In the genomic region with DNA sequence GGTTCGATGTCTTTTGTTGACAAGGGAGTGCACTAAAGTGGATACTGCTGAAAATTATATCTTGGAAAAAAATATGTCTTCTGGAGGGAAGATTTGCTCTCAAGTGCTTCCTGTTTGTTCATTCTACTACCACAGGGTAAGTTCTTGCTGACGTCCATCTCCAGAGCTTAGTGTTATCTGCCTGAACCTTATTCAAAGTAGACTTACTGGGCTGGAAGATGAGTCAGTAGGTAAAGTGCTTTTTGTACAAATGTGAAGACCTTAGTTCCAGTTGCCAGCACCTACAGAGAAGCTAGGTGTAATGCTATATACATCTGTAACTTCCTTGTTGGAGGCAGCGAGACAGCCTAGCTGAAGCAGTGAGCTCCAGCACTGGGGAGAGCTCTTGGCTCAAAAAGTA, we compare ENCODE assay signal across 24 mouse cellular contexts.
"Had no signal": no experiment of that assay in that cellular context is flagged by ENCODE, and none has a peak within 500 bp of the region (broad histone marks: within the 10 kb centered on the region; RNA-seq: fewer than 3 reads in every experiment).

No protein-coding gene starts in this region.

- H3K27me3 ChIP-seq: heart, embryonic 13.5 days; heart, embryonic 15.5 days; hindbrain, embryonic 15.5 days; liver, embryonic 12.5 days had no signal

- H3K4me1 ChIP-seq: heart, embryonic 13.5 days; heart, embryonic 15.5 days; hindbrain, embryonic 13.5 days; hindbrain, embryonic 15.5 days had no signal

- ATAC-seq: hindbrain, postnatal 0 days; intestine, embryonic 16.5 days; liver, embryonic 12.5 days had no signal

- H3K36me3 ChIP-seq: heart, embryonic 13.5 days; heart, embryonic 15.5 days; hindbrain, embryonic 13.5 days; hindbrain, embryonic 15.5 days; kidney, embryonic 15.5 days; liver, embryonic 12.5 days had no signal

- H3K9me3 ChIP-seq: heart, embryonic 13.5 days; heart, embryonic 15.5 days; hindbrain, embryonic 13.5 days; hindbrain, embryonic 15.5 days; kidney, embryonic 15.5 days; liver, embryonic 12.5 days had no signal

- DNase-seq: gastrocnemius, postnatal 14 days; gastrocnemius, postnatal 36 days; heart, adult 11 months; heart, adult 2 months; heart, postnatal 14 days; heart, postnatal 36 days; kidney, adult 11 months; kidney, adult 2 months; kidney, adult 9 months; kidney, postnatal 14 days; kidney, postnatal 36 days; layer of hippocampus, adult 9-11 months; layer of hippocampus, postnatal 36 days had no signal

- H3K4me2 ChIP-seq: heart, embryonic 11.5 days; heart, embryonic 13.5 days; heart, embryonic 15.5 days; hindbrain, embryonic 13.5 days; hindbrain, embryonic 15.5 days; kidney, embryonic 15.5 days; liver, embryonic 12.5 days had no signal

- H3K4me3 ChIP-seq: heart, adult 2 months; heart, embryonic 13.5 days; heart, embryonic 15.5 days; hindbrain, embryonic 13.5 days; hindbrain, embryonic 15.5 days; kidney, embryonic 15.5 days; liver, embryonic 12.5 days had no signal

- H3K9ac ChIP-seq: heart, embryonic 13.5 days; heart, embryonic 15.5 days; hindbrain, embryonic 13.5 days; hindbrain, embryonic 15.5 days; kidney, embryonic 15.5 days; liver, embryonic 12.5 days; liver, embryonic 14.5 days had no signal

- H3K27ac ChIP-seq: heart, adult 2 months; heart, embryonic 13.5 days; heart, embryonic 15.5 days; hindbrain, embryonic 13.5 days; hindbrain, embryonic 15.5 days; hindbrain, postnatal 0 days; kidney, embryonic 15.5 days; kidney, postnatal 0 days; liver, embryonic 12.5 days; liver, embryonic 14.5 days had no signal
